Mouse (Mus musculus) B cell, adult 2 months (primary cell): ENCODE results near the gene Dnaja1.
A peak's percentile ranks its signal among the peaks of the same experiment; 100 is the strongest.

Source experiments
- DNase-seq, 2 experiments: peaks; one replicate each; pipeline ENCODE4 v3.0.0; 2022

Gene Dnaja1

DNA sequence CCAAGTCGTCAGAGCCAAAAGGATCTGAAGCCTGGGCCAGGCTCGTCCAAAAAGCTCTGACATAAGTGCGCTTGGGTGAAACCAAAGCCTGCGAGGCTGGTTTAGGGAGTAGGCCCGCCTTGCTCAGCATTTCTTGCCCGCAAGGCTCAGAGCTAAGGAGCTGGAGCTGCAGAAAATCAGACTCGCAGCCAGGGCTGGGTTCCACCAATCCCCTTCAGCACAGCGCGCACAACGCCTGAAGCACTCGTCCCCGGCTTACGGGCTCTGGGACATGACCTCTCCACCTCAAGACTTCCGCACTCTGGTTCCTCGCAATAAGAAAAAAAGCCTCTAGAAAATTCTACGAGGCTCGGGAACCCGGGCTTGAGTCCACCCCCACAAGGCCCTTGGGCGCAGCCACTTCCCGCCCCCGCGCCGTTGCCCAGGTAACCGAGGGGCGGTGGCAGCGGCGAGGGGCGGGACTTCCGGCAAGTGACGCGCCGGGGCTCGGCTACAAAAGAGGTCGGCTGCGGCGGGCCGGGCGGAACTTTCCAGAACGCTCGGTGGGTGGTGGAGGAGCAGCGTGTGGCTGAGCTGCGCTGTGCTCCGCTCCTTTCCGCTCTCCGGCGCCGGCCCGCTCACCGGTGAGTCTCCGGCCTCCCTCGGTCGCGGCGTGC, at the start of gene Dnaja1:
Gene Dnaja1 (plus strand): TSS at position 140 of the 656 bp plus-strand sequence.
- peak; percentile 99 for DNase-seq

DNA sequence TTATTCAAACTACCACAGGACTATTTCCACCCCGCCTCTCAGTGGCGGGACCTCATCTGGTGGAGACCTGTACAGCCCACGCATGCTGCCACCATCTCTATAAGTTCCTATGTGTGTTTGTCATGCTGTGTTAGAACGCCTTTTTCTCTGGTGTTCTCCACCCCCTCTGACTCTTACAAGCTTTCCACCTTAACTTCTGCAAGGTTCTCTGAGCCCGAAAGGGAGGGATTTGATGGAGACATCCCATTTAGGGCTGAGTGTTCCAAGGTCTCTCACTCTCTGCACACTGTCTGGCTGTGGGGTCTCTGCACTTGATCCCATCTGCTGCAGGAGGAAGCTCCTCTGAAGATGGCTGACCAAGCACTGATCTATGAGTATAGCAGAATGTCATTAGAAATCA, 48.4 kb upstream of the Dnaja1 start:
- no peak for DNase-seq

DNA sequence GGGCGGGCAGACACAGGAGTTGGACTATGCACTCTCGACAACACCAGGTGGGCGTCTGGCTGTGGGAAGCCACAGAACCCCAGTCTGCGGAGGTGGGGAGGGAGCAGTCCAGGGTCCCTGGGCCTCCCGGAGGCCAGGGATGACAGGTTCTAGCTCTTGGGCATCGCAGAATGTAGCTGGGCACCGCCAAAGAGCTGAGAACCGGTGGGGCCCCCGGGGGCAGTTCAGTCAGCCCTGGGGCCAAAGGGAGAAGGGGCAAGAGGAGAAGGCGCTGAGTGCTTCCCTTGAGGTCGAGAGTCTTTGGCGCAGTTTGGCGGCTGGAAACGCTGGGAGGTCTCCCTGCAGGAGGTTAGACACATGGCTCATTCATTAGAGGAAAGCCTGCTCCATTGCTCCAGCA, 45.6 kb upstream of the Dnaja1 start:
- no peak for DNase-seq

DNA sequence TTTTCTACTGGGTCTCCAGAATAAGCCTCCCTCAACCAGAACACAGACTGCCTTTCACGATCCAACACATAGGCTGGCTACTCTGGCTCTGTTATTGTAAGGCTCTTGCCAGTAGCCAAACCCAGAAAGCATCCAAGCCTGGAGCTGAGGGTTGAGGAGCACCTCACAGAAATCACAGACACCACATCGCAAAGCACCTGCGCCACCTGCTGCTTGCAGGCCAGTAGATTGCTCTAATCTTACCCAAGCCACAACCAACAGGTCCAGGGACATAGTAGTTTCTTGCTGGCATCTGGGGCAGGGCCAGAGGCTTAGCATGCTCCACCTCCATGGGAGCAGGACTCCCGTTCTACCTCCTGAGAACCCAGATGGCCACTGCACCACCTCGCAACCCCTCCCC, 44.8 kb upstream of the Dnaja1 start:
- DNase-seq: no peak

DNA sequence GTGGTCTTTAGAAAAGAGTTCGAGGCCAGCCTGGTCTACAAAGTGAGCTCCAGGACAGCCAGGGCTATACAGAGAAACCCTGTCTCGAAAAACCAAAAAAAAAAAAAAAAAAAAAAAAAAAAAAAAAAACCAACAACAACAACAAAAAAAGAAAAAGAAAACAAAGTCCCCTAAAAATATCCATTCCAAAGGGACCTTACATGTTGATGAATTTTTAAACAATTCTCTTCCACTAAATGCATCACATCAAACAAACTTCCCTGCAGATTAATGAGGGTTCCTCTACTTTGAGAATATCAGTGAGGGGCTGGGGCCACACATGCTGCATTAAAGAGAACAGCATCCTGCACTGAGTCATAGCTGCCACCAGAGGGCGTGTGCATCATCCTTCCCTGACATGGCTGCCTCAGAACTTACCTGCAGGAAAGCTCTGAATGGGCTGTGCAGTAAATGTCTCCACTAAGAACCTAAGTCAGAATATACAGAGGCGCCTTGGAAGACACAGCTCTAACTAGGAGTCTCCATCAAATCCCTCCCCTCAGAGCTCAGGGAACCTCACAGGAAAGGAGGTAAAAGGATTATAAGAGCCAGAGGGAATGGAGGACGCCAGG, 41.6 kb upstream of the Dnaja1 start:
- peak; percentile 57 to 66 for DNase-seq

DNA sequence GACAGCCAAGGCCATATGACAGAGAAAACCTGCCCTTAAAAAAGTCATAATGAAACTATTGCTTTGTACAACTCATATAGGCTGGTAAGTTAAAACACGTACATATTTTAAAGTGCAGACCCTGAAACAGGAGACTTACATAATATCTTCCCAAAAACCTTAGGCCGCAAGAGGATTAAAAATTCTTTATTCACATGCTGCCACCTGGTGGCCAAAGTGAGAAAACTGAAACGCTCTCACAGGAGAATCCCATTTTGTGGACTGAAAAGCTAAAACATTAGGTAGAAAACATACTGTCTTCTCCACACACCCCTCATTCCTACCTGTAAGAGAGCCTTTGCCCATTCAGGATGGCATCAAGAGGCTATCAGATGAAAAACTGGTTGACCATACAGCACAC, 40.0 kb upstream of the Dnaja1 start:
- peak; percentile 55 to 59 for DNase-seq

DNA sequence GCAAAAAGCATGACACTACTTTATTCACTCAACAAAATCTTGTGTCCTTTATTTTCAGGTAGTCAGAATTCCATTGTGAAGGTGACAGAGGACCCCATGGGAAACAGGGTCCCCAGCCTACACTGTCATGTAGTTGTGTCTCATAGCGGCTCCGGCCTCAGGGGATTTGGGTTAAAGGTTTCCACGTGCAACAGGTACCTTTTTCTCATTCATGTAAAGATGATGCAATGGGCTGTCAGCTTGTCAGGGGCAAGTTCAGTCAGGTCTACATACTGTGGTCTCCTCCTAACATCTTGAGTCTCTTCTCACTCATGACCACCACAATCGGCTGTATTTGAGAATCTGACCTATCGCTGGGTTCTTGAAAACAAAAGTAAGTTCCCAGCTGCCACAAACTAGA, 39.6 kb upstream of the Dnaja1 start:
- no peak for DNase-seq

DNA sequence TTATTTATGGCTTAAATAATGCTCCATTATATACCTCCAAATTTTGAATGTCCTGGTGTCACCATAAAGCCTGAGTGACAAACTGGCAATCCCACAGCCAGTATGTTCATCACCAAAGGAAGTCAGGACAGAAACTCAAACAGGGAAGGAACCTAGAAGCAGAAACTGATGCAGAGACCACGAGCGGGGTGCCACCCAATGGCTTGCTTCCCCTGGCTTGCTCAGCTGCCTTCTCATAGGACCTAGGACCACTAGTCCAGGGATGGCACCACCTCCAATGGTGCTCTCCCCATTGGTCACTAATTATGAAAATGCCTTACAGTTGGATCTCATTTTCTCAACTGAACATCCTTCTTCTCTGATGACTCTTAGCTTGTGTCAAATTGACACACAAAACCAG, 38.6 kb upstream of the Dnaja1 start:
- no peak for DNase-seq

DNA sequence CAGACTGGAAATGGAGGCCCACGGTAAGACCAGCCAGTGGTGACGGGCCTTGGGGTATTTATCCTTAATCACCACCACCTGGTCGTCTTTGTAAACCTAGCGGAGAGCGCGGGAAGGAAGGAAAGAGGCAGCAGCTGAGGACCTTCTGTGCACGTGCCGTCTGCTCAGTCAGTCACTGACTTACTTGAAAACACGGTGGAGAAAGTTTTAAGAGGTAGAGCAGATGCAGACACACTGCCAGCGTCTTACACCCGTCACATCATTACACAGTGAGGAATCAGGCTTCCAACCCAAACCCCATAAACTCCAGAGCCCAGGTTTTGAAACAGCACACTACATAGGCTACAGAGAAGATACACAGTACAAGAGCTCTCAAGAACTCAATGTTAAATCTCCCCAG, 30.9 kb upstream of the Dnaja1 start:
- no peak for DNase-seq

DNA sequence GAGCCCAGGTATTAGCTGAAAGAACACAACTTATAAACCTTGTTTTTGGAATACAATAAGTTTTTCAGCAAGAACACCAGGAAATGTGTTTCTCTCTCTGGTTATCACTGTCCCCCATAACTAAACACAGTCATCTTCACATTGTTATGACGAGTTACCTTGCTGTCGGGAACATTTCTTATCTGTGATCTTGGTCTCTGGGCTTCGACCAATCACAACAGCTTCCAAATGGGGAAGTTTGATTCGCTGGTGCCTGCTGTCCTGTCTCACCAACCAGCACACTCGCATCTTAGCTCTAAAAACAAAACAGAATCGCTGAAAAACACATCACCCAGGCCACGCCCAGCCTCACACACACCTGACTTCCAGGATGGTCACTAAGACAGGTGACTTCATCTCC, 24.9 kb upstream of the Dnaja1 start:
- no peak for DNase-seq

DNA sequence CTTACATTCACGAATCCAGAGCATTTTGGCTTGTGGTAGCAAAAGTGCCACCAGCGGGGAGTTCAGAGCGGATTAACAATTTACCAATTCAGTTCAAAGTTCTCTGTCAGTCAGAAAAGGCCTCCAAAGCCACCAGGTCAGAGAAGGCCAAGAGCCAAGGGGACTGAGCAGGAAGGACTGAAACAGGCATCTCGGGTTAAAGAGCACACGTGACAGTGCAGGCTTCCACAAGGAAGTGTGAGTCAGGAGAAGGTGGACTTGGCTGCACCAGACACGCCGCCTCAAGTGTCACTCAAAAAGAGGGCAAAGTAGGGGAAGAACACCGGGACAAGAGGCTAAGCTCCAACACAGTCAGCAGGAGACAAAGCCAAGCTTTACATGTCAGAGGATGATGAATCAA, 21.7 kb upstream of the Dnaja1 start:
- no peak for DNase-seq

DNA sequence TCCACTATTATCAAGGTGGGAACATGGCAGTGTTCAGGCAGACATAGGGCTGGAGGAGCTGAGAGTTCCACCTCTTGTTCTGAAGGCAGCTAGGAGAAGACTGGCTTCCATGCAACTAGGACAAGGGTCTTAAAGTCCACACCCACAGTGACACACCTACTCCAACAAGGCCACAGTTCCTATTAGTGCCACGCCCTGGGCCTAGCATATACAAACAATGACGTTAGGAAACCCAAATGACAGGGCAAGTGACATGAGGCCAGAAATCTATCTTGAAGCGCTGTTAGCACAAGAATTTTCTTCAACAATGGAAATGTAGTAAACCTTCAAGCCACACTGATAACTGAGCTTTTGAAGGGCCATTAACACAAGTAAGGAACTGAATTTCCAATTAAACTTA, 20.2 kb upstream of the Dnaja1 start:
- DNase-seq: no peak

DNA sequence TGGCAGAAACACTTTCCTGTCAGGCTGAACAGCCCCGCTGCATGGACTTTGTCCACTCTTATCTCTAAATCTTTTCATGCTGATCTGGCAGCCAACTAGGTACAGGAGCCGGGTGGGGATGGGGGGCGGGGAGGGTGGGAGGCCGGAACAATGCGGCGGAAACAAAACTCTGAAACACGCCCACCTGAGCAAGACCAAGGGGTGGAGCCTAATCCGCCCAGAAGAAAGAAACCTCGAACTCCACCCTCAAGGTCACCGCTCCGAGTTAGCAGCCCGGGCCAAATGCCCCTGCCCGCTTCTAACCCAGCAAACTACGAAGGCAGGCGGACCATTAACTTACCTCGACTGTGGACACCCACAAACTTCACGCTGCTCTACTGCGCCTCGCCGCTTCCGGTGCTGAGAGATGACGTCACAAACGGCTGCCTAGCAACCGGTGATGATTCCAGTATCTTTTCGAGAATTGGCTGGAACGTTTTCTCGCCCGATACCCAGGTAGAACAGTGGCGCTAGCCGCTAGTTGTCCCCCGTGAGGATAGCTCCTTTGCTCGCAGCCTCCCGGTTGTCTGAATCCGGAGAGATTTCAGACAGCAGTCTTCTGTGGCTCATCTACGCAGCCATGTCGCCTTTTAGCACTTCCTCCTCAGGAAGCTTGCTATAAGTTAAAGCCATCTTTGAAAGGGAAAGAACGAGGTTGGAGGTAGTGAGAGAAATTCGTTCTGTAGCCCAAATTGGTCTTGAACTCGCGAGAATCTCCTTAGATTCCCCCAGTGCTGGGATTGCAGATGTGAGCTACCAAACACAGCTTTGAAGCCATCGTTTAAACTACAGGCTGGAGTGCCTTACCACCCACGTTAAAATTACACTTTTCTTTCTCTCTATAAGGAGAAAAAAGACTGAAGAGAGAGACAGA, 18.9 kb upstream of the Dnaja1 start, which contains the start of gene Aptx:
Gene Aptx (minus strand): TSS at position 398 of the 913 bp plus-strand sequence.
- peak; percentile 97 for DNase-seq

DNA sequence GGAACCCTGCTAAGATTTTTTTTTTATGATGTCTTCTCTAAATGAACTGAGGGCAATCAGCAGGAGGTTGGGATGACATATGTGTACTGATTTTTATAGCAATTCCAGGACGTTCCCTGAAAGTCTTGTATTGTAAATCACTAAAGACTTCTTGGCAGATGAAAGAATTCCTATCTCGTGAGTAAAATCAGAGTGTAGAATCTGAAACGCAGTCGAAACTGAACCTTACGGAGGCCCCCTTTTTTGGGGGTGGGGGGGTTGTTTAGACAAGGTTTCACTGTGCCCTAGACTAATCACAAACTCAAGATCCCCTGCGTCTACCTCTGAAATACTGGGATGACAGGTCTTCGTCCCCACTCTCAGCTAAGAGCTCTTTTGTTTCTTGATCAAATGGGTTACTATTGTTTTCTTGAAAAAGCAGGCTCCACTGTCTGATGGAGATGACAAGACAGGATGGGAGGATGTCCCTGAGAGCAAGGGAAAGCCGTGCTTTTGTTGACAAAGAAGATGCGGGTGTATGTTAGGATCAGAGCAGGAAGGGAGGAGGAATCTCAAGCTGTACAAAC, 18.2 kb upstream of the Dnaja1 start:
- no peak for DNase-seq

DNA sequence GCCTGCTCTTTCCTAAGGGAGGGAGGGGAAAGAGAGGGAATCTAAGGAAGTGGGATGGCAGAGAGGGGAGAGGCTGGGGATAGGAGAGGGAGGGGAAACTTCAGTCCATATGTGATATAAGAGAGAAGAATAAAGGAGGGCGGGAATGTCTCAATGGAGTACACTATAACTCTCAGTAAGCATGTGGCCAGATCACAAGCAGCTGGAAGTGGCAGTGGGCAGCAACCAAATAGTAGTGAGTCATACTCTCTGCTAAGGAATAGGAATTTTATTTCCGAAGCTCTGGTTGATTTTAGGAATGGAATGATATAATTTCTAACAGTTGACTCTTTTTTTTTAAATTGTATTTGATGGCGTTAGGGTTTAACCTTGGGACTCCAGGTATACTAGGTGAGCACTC, 4.8 kb upstream of the Dnaja1 start:
- DNase-seq: no peak

DNA sequence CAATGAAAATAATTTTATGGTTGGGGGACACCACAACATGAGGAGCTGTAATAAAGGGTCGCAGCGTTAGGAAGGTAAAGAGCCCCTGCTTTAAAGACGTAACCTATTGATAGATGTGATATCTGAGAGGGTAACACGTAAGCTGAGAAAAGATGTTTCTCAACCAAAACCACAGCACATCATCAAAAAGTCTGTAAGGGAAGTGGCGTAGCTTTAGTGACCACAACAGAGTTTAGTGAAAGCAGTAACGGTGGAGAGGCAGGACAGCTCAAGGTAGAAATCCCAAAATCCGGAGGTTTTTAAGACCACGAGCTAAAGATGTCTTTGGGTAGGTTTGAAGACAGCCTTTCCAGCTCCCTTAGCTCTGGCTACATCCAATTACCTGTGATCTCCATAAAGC, 1.0 kb upstream of the Dnaja1 start:
- no peak for DNase-seq

DNA sequence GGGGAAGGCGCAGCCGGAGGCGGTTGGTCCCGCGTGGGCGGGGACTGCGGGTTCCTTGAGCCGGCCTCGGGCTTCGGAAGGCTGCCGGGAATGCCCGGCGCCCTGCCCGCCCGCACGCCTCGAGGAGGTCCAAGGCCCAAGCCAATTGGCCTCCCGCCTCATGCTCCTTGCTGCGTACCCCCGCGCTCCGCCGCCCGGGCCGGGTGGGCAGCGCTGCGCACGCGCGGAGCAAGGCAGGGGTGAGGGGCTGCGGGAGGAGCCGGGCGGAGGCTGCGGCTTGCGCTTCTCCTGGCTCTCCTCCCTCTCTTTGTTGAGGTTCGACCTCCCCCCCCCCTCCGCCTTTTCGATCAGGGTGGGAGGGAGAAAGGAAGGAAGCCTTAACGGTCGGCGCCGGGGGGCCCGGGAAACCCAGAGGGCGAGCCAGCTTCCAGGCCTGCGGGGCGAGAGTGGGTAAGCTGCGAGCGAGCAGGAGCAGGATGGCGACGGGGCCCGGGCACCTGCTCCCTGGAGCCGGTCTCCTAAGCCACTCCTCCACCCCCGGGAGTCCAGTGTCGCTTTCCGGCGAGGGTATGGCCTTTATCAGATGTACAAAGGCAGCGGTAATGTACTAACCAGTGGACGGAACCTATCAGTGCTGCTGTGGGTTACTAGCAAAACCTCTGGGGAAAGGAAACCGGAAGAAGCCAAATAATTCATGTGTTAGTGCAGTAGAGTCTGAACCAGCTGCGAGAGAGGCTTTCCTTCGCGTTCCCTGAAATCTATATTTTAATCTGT, 924 bp downstream of the Dnaja1 start:
- peak; percentile 73 for DNase-seq

DNA sequence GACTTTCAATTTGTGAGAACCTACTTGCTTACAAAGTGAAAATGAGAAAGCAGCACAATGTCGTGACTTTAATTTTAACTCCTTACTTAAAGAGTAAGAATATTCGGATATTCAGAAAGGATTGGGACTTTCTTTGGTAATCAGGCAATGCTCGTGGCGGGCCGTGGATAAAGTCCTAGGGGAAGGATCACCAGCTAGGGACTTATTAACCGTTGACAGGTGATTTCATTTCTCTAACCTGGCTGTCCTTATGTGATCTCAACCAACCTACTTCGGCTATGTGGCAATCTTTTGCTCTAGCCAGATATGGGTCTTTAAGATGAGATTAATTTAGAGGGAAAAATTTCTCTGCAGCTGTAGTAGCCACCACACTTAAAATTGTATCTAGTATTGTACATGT, 3.2 kb downstream of the Dnaja1 start:
- no peak for DNase-seq

DNA sequence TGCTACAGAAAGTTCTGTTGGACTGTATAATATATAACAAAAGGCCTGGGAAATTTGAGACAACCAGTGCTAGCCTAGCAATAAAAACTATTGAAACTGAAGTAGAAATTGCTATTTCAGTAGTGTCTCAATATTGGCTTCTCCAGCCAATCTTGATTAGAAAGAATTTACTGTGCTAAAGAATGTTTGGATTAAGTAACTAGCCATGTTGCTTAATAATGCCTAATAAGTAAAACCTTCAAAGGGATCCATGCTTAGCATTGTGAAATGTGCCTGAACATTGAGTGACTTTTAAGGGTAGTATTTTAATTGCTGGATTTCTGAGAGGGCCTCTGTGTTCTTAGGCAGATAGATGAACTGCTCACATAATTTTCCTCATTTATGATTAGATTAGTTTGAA, 3.6 kb downstream of the Dnaja1 start:
- no peak for DNase-seq

DNA sequence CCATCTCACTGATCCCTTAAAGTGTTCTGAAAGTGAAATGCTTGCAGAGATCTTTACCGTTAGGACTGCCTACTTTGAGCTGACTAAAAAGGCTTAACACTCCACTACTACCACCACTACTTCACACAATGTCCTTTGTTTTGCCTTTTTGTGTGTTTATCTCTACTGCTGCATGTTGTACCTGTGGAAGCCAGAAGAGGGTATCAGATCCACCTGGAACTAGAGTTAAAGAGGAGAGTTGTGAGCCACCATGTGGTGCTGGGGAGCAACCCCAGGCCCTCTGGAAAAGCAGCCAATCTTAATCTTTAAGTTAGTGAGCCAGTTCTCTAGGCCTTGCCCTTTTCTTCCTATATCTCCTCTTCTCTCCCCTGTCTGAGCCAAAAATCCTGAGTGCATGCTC, 5.3 kb downstream of the Dnaja1 start:
- DNase-seq: peak in 1 of 2 experiments; percentile 12

DNA sequence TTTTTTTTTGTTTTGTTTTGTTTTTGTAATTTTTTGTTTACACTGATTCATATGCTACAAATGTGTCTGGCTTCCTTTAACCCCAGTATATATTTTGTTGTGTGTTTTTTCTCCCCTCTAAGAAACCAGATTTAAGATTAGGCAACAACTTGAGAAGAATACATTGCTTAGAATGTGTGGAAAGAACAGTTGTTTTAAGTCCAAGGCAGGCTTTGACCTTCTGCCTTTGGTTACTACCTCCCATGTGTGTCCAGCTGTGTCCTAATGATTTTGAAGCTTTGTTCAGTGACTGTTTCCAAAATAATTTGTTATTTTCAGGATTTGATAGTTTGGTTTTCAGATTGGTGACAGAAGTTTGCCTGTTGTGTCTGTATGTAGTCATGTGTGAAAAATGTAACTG, 9.3 kb downstream of the Dnaja1 start:
- DNase-seq: no peak

DNA sequence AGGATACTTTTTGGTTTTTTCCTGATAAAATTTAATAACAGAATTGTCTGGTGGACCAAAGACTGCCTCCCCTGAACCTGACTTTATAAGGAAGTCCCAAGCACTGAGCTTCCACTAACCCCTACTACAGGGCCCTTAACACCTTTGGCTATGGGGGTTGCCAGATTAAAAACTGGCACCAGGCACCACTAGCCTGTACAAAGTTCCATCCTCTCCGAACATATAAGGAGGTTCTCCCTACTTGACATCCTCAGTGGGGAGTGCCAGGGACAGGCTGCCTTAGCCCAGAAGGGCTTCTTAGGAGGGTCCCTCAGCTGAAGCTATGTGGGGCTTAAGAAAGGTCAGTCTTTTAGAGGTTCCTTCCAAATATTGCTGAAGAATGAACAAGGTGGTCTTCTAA, 13.4 kb downstream of the Dnaja1 start:
- no peak for DNase-seq
